Mouse (Mus musculus) adrenal gland, adult 2 months (tissue): ENCODE data around the gene Hspa5. TPM values are rescaled to one million over a fixed set of nuclear protein-coding genes. Genes with fewer than 3 reads are reported as not detected.
"Not testable (repeated sequence)": the region's sequence is repeated elsewhere in the genome, so short reads cannot be mapped to it uniquely, and the experiment has no call there.

ENCODE experiments used
- DNase-seq: peaks from one replicate; pipeline ENCODE4 v3.0.0; 2021
- polyA plus RNA-seq: library from polyadenylated mRNA; depleted of rRNA; stranded (reverse); fragments of >200 nt; gene quantifications from 2 replicates; pipeline ENCODE4 v1.2.3, GENCODE M21; 2012; rRNA removed
- total RNA-seq, 2 experiments: library from RNA; stranded (reverse); gene quantifications; 2 replicates each; pipeline ENCODE4 v1.2.3; 2021

Hspa5 gene
- total and polyA plus RNA-seq, 3 experiments = 501 to 995 (median 605) TPM

DNA sequence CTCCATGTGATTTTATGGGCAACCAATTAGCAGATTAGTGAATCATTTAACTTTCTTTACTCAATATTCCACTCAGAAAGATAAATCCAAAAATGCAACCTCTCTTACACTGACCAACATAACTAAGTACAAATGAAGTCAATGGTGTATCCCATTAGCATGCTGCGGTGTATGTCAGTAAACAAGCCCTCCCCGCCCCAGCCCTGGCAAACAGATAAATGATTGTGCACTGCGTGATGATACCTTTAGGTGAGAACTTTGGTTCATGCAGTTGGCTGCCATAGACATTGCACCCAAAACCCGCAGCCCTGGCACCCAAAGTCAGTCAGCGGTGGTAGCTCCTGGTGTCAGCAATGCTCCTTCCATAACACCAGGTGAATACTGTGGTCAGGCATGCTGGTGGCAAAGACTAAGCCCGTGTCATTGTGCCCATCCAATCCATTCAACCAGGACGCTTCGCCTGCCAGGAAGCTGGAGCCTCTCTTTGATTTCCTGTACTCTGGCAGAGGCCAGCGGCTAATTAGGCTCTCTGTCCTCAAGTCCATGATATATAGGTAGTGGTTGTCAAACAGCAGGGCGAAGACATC lies 33.7 kb downstream of the Hspa5 start:
- DNase-seq = no peak

DNA sequence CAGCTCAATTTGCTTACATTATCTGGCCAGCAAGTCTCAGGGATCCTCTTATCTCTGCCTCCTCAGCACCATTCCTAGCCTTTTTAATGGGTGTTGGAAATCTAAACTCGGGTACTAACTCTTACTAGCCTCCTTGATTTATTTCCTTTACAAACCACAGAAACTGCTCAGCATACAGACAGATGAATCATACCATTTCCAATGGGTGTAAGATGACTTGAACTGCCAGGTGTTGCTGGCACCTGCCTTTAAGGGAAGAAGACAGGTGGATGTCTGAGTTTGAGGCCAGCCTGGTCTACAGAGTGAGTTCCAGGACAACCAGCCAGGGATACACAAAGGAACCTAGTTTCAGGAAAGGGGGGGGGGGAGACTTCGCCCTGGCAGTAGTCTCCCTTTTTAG lies 36.3 kb downstream of the Hspa5 start:
- DNase-seq = no peak

DNA sequence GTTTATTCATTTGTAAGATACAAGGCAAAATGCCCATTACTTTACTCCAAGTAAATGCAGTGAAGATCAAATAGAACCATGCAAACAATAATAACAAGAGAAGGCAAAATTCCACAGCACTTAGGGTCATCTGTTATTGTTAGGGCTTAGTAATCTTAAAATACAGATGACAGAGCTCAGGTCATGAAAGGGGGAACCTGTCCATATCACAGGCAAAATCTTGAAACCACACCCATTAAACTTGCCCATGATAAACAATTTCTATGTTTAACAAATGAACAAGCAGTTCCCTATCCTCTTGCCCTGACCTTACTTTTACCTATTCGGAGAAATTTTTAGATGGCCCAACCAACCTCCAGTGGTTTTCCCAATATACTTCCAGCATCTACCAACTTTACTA lies 37.8 kb downstream of the Hspa5 start:
- DNase-seq = no peak

DNA sequence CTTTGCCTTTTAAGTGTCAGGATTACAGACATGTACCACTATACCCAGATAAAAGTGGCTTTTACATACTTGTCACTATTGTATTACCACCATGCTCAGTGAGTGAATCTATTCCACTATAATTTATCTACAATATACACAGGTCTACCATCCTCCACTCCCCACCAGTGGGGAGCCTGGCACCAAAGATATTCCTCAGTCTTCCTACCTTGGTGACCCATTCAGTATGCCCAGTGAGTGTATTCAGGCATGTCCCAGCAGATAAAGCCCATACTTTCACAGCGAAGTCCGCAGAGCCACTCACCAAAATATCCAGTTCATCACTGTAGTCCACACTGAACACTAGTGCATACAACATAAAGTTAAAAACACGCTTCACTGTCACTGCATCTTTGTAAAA lies 39.0 kb downstream of the Hspa5 start:
- no peak for DNase-seq

- no peak for DNase-seq
Observed at GRCm38 (mm10) chr2:34812706-34813105, 40.9 kb downstream of the Hspa5 start.

DNA sequence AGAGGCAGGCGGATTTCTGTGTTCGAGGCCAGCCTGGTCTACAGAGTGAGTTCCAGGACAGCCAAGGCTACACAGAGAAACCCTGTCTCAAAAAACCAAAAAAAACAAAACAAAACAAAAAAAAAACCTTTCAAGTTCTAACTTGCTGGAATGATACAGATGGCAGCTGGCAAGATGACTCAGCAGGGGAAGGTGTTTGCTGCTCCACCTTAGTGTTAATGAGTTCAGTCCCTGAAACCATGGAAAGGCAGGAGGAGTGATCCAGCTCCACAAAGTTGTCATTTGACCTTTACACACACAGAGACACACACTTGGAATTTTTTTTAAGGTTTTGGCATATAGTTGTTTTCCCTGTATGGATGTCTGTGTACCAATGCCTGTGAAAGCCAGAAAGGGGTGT lies 44.1 kb downstream of the Hspa5 start:
- not testable (repeated sequence) for DNase-seq

DNA sequence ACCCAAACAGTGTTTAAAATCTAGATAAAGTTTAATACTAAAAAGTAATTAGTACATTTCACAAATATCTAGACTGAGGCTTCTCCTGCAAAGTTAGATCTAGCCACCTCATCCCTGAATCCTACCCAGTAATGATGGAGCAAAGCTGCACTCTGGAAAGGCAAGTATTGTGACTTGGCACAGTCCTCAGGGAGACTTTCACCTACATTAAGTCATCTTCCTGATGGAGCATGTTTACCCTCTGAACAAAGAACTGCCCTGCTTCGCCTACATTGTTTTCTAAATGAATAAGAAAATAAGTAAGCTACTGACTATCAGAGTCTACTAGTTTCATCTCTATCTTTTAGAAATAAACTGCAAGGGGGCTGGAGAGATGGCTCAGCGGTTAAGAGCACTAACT lies 46.7 kb downstream of the Hspa5 start:
- DNase-seq = no peak

- DNase-seq = peak; percentile 96
Observed at GRCm38 (mm10) chr2:34825827-34826459, 54.2 kb downstream of the Hspa5 start, which contains the start of gene Fbxw2. TSS of gene Fbxw2 (minus strand) at chr2:34826311.

DNA sequence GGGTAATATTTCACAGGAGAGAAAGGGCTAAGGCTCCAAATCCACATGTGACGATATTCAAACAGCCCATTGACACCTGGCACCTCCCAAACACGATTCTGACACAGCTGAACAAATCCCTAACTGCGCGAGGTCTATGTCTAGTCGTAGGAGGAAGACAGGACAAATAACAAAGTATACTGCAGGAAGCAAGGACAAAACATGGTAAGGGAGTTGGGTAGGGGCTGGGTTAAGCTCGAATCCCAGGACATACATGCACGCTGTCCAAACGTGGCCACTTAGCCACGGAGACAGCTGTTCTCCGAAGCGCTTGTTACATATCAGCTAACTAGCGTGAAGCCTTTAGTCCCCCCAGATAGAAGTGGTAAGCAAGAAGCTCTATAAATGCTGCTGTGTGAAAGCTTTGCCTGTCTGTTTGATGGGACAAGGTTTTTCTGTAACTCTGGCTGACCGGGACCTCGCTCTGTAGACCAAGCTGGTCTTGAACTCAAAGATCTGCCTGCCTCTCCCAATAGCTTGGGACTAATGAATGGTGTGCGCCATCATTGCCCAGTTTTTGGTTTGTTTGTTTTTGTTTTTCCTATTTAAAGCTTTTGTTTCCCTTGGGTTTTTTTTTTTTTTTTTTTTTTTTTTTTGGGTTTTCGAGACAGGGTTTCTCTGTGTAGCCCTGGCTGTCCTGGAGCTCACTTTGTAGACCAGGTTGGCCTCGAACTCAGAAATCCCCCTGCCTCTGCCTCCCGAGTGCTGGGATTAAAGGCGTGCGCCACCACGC lies 54.9 kb downstream of the Hspa5 start:
- no peak for DNase-seq

Other genes starting within 250 kb of the Hspa5 start
- gene Gapvd1, start 16.7 kb upstream of the Hspa5 start, total RNA-seq = 10 to 100 TPM; 47.7 to 64.7 TPM
- 7.6 and 9.1 TPM in 2 replicates for gene Gapvd1, start 16.7 kb upstream of the Hspa5 start, polyA plus RNA-seq
- 10 to 100 TPM; 25.0 to 28.3 TPM for gene Rabepk, start 27.9 kb downstream of the Hspa5 start, total RNA-seq
- 27.1 and 32.6 TPM in 2 replicates for gene Rabepk, start 27.9 kb downstream of the Hspa5 start, polyA plus RNA-seq
- 10 to 100 TPM; 58.1 to 70.1 TPM for gene Fbxw2, start 54.3 kb downstream of the Hspa5 start, total RNA-seq
- 29.3 and 30.9 TPM in 2 replicates for gene Fbxw2, start 54.3 kb downstream of the Hspa5 start, polyA plus RNA-seq
- gene Gm34653, start 61.0 kb downstream of the Hspa5 start, total RNA-seq = not detected
- gene Gm34653, start 61.0 kb downstream of the Hspa5 start, polyA plus RNA-seq = not detected in 2 replicates
- gene Cutal, start 102.4 kb downstream of the Hspa5 start, total RNA-seq = under 1 TPM; 0.40 to 0.48 TPM
- 2.5 TPM in 1 of 2 replicates, not detected in the other for gene Cutal, start 102.4 kb downstream of the Hspa5 start, polyA plus RNA-seq
- gene Psmd5, start 103.0 kb downstream of the Hspa5 start, total RNA-seq = 10 to 100 TPM; 38.0 to 44.3 TPM
- gene Psmd5, start 103.0 kb downstream of the Hspa5 start, polyA plus RNA-seq = 5.9 and 6.7 TPM in 2 replicates
- 1 to 10 TPM; 1.2 to 1.7 TPM for gene Phf19, start 142.1 kb downstream of the Hspa5 start, total RNA-seq
- gene Phf19, start 142.1 kb downstream of the Hspa5 start, polyA plus RNA-seq = 1.1 and 1.5 TPM in 2 replicates
- 1 to 10 TPM; 3.3 to 3.7 TPM for gene Traf1, start 189.8 kb downstream of the Hspa5 start, total RNA-seq
- 2.0 and 2.4 TPM in 2 replicates for gene Traf1, start 189.8 kb downstream of the Hspa5 start, polyA plus RNA-seq